Mouse (Mus musculus): ENCODE measurements around the gene Ankrd39. TPM values are rescaled to one million over a fixed set of nuclear protein-coding genes. Genes with fewer than 3 reads are reported as not detected.

Ankrd39 gene
- polyA plus RNA-seq, 1 experiment from 2014 or later: 11.5 TPM

DNA sequence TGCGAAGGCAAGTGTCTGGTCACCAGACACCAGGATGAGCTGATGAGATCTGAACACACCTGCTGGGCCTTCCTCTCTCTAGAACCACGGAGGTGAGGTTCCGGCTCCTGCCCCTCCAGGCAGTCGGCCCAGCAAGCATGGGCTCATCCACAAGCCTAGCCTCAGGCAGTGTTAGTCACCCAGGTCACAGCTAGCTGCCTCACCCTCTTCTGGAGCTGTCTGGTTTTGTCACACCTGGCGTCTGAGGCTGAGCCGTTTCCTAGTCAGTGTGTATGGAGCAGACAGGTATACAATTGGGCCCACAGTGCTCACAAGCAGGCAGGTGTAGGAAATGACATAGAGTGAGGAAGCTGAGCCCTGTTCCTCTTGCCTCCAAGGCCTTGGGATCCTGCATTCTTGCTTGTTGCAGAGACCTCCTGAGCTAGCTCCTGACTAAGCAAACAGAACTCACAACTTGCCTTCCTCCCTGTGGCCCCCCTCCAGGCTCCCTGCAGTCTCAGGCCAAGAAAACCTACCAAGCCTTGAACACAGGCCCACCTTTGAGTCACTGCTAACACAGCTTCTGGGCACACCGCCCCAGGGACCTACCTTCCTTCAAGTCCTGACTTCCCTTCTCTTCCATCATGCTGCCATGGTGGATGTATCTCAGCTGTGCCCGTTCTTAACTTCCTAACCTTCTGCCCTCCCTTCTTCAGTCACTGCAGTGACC is 36.3 kb upstream of the Ankrd39 start:
- no peak for DNase-seq (ENCODE audit: low read depth, low spot score)
- POLR2A ChIA-PET: no interaction called here
- ATAC-seq: no peak
- no peaks in the 10 kb centered on the region for H3K27me3 ChIP-seq
- in situ Hi-C loops (cut with MboI; ENCODE audit: low pct_unique_long_range_greater_than_20kb): no loop called here
- no peak for TF ChIP-seq CTCF (IDR thresholded peaks at IDR 0.05)
- CTCF ChIA-PET: interaction anchor here (0.7 kb wide), 1 partner anchor 15 kb away, joined by 3 read pairs; no protein-coding TSS in a partner anchor

GRCm38 (mm10) chr1:36582211-36582610 is 35.0 kb upstream of the Ankrd39 start:
- ChIA-PET POLR2A (no interaction called here), CTCF (no interaction called here)

DNA sequence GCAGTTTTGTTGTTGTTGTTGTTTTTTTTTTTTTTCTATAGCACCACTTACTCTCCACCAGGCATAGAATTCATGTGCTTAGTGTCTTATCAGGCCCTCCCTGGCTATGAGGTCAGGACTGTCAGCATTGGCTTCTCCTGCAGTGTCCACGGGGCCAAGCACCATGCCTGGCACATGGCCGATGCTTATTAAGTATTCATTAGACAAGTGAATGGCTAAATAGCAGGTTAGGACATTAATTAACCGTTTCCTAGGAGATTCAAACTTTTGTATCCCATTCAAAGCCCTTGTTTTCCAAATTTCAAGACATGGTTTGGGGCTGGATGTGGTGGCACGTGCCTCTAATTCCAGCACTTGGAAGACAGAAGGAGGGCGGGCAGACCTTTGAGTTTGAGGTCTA is 34.0 kb upstream of the Ankrd39 start:
- DNase-seq (ENCODE audit: low read depth, low spot score) (no peak), ATAC-seq (no peak)
- H3K27me3 ChIP-seq: no peaks in the 10 kb centered on the region
- in situ Hi-C loops (cut with MboI; ENCODE audit: low pct_unique_long_range_greater_than_20kb): no loop called here
- ChIA-PET POLR2A (no interaction called here), CTCF (no interaction called here)
- TF ChIP-seq CTCF (IDR thresholded peaks at IDR 0.05): no peak

More at GRCm38 (mm10) chr1:36582211-36582610, 35.0 kb upstream of the Ankrd39 start:
- H3K27me3 ChIP-seq: no peaks in the 10 kb centered on the region
- TF ChIP-seq CTCF (IDR thresholded peaks at IDR 0.05): no peak
- ATAC-seq (no peak), DNase-seq (ENCODE audit: low read depth, low spot score) (no peak)
- in situ Hi-C loops (cut with MboI; ENCODE audit: low pct_unique_long_range_greater_than_20kb): no loop called here

DNA sequence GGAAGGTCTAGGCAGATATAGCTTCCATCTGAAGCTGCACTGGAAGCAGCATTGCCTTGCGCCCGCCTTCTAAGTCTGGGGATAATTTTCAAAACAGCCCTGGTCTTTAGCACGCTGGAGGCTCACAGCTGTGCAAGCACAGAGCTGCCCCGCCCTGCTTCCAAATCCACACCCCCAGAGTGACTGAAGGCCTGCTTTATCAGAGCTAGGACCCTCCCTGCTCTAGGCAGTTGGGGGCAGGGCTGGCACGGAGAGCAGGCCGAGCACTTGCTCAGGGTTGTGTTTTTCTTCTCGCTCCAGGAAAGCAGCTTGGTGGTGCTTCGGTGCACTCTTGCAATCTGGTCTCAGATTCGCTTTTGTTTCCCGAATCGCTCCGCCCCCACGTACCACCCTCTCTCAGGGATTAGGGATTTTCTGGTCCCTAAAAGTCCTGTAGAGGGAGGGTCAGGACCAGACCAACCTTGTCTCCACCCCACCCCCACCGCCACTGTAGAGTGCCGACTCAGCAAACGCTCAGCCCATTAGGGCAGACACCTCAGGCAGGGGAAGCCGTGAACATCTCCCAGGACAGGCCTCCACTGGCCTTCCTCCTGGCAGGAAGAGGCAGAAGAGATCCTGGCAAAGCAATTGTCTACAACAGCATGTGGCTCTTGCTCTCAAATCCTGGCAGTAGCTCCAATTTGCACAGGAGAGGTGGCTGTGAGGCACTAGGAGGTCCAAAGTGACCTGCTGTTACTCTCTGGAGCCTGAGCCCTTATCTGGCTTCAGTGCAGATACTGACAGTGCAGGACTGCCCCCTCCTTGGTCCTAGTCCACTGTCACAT is 33.4 kb upstream of the Ankrd39 start:
- ATAC-seq (no peak), DNase-seq (ENCODE audit: low read depth, low spot score) (no peak)
- in situ Hi-C loops (cut with MboI; ENCODE audit: low pct_unique_long_range_greater_than_20kb): no loop called here
- POLR2A ChIA-PET: no interaction called here
- CTCF ChIA-PET: no interaction called here
- no peak for TF ChIP-seq CTCF (IDR thresholded peaks at IDR 0.05)
- H3K27me3 ChIP-seq: no peaks in the 10 kb centered on the region

GRCm38 (mm10) chr1:36579974-36580383 is 32.7 kb upstream of the Ankrd39 start:
- H3K27me3 ChIP-seq: no peaks in the 10 kb centered on the region
- DNase-seq (ENCODE audit: low read depth, low spot score): no peak
- TF ChIP-seq CTCF (IDR thresholded peaks at IDR 0.05): no peak
- CTCF ChIA-PET: no interaction called here
- POLR2A ChIA-PET: no interaction called here
- in situ Hi-C loops (cut with MboI; ENCODE audit: low pct_unique_long_range_greater_than_20kb): no loop called here
- ATAC-seq: no peak

GRCm38 (mm10) chr1:36576991-36577675 is 29.9 kb upstream of the Ankrd39 start:
- no peak for TF ChIP-seq CTCF (IDR thresholded peaks at IDR 0.05)
- in situ Hi-C loops (cut with MboI; ENCODE audit: low pct_unique_long_range_greater_than_20kb): no loop called here
- no peak for DNase-seq (ENCODE audit: low read depth, low spot score)

GRCm38 (mm10) chr1:36575347-36575746 is 28.1 kb upstream of the Ankrd39 start:
- H3K27me3 ChIP-seq: no peaks in the 10 kb centered on the region
- CTCF ChIA-PET: interaction anchor here (1.1 kb wide), 1 partner anchor 18 kb away, joined by 3 read pairs; no protein-coding TSS in a partner anchor
- in situ Hi-C loops (cut with MboI; ENCODE audit: low pct_unique_long_range_greater_than_20kb): no loop called here
- ATAC-seq (no peak), DNase-seq (ENCODE audit: low read depth, low spot score) (no peak)
- POLR2A ChIA-PET: interaction anchor here (0.7 to 1.1 kb wide), 2 partner anchors 13 to 18 kb away, joined by 3 to 4 read pairs; no protein-coding TSS in a partner anchor
- no peak for TF ChIP-seq CTCF (IDR thresholded peaks at IDR 0.05)

More at GRCm38 (mm10) chr1:36576991-36577675, 29.9 kb upstream of the Ankrd39 start:
- no peak for ATAC-seq
- POLR2A ChIA-PET: no interaction called here
- CTCF ChIA-PET: interaction anchor here (1.0 to 1.1 kb wide), 2 partner anchors 10 to 12 kb away, joined by 3 read pairs; no protein-coding TSS in a partner anchor
- H3K27me3 ChIP-seq: no peaks in the 10 kb centered on the region

DNA sequence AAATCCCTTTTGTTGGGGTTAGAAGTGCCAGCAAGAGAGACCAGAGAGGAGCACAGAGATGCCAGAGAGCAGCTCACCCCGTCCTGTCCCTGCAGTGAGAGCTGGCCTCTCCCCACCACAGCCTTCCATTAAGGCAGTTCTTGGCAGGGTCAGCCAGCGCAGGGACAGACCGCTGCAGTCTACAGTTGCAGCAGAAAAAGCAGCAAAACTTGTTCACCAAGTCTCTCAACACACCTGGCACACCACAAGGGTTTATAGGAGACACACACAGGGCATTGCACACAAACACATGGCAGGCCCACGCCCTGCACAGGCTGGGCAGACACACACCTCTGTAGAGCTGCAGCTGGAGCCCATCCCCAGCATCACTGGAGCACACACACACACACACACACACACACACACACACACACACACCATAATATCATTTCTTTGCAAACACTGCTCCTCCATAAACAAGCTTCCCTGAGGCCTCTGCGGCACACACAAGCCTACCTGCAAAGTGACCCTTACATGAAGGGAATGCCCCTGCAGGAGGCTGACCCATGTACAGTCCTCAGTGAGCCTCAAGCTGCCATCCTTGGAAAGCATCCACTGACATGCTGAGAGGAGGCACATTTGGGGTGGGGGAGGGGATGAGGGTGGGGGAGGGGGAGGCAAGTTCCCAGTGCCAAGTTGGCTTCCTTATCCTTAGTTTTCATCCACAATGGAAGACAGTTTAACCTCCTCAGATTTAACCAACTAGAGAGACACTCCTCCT is 27.1 kb upstream of the Ankrd39 start:
- no peak for DNase-seq (ENCODE audit: low read depth, low spot score)
- no peak for ATAC-seq
- no peak for TF ChIP-seq CTCF (IDR thresholded peaks at IDR 0.05)
- in situ Hi-C loops (cut with MboI; ENCODE audit: low pct_unique_long_range_greater_than_20kb): no loop called here
- POLR2A ChIA-PET: interaction anchor here (1.1 kb wide), 1 partner anchor 17 kb away, joined by 4 read pairs; no protein-coding TSS in a partner anchor
- no peaks in the 10 kb centered on the region for H3K27me3 ChIP-seq
- CTCF ChIA-PET: no interaction called here

DNA sequence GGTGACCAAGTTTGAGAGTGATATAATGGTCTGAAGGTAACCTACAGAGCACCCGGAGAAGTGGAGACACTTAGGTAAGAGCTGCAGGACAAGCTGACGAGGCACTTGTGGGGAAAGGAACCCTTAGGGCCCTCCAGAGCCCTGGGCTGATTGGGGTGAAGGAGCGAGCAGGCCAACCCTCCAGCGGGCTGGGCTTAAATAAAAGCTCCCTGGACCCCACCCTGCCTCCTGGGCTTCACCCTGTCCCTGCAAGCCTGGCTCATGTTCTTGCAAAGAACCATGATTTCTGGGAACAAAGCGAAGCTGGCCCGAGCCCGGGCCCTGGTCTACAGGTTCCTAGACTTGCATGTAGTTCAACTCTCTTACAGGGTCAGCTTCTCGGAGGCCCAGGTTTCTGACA is 26.3 kb upstream of the Ankrd39 start:
- POLR2A ChIA-PET: no interaction called here

GRCm38 (mm10) chr1:36572709-36573108 is 25.5 kb upstream of the Ankrd39 start:
- no peak for ATAC-seq
- in situ Hi-C loops (cut with MboI; ENCODE audit: low pct_unique_long_range_greater_than_20kb): no loop called here
- CTCF ChIA-PET: interaction anchor here (0.7 to 1.3 kb wide), 2 partner anchors 28 to 248 kb away, joined by 3 read pairs; no protein-coding TSS in a partner anchor
- DNase-seq (ENCODE audit: low read depth, low spot score): no peak
- no peak for TF ChIP-seq CTCF (IDR thresholded peaks at IDR 0.05)
- no peaks in the 10 kb centered on the region for H3K27me3 ChIP-seq
- POLR2A ChIA-PET: no interaction called here

More for the DNA sequence above, 26.3 kb upstream of the Ankrd39 start:
- H3K27me3 ChIP-seq: no peaks in the 10 kb centered on the region
- CTCF ChIA-PET: no interaction called here
- ATAC-seq (no peak), DNase-seq (ENCODE audit: low read depth, low spot score) (no peak)
- TF ChIP-seq CTCF (IDR thresholded peaks at IDR 0.05): no peak
- in situ Hi-C loops (cut with MboI; ENCODE audit: low pct_unique_long_range_greater_than_20kb): no loop called here

Data from Patski (cell line).